Mouse (Mus musculus) cerebellum, adult 2 months (tissue): Measurements from ENCODE around the gene Notum. TPM values are rescaled to one million over a fixed set of nuclear protein-coding genes. Genes with fewer than 3 reads are reported as not detected.

Source experiments
- DNase-seq, 2 experiments: peaks; one replicate each; pipeline ENCODE4 v3.0.0; 2021
- H3K27ac ChIP-seq: fragments of 200-500 bp; 2 replicates; pipeline ENCODE4 v1.5.1; 2012; ENCODE audit warnings: low read length, control low read depth, inconsistent platforms; ENCODE audit not compliant: insufficient read depth
- H3K27me3 ChIP-seq: fragments of 200-500 bp; 2 replicates; pipeline ENCODE4 v1.6.1; 2012; ENCODE audit warnings: inconsistent platforms, mild to moderate bottlenecking, low read length, moderate library complexity; ENCODE audit not compliant: control insufficient read depth, insufficient read depth
- H3K4me1 ChIP-seq: fragments of 200-500 bp; 2 replicates; pipeline ENCODE4 v1.6.1; 2011; ENCODE audit warnings: low read length; ENCODE audit not compliant: control insufficient read depth, insufficient read depth
- H3K4me3 ChIP-seq: fragments of 200-500 bp; replicated peaks from 2 replicates; pipeline ENCODE3; 2011; ENCODE audit warnings: mild to moderate bottlenecking, low read depth, low read length, control low read depth; ENCODE audit not compliant: insufficient read depth
- CTCF ChIP-seq: fragments of 200-500 bp; IDR thresholded peaks from 2 replicates; pipeline ENCODE4 v1.5.1; 2011; ENCODE audit warnings: low read depth, mild to moderate bottlenecking, control low read depth, low read length, moderate library complexity, borderline replicate concordance; ENCODE audit not compliant: insufficient read depth
- POLR2A ChIP-seq: fragments of 200-500 bp; IDR thresholded peaks from 2 replicates; pipeline ENCODE4 v1.6.1; 2011; ENCODE audit warnings: low read length, control low read depth, borderline replicate concordance; ENCODE audit not compliant: insufficient read depth
- WGBS: fragments of 180-500 bp; shearing (Covaris S2); methylation state at CpG from one replicate; pipeline ENCODE4 v1.1.7; 2018; 5-methylcytosine and 5-hydroxymethylcytosine counted together
- polyA plus RNA-seq: library from polyadenylated mRNA; depleted of rRNA; stranded (reverse); fragments of >200 nt; gene quantifications from 2 replicates; pipeline ENCODE4 v1.2.3, GENCODE M21; 2012; rRNA removed

Notum gene
- 5.9 TPM in 2 replicates for polyA plus RNA-seq

- Histone ChIP-seq H3K4me1 (no peaks in the 10 kb centered on the region), H3K27me3 (peaks cover 11% of the 10 kb centered on the region; the same call in 1 of the 2 replicates), H3K4me3 (no peak within 1 kb of the TSS), H3K27ac (no peak within 1 kb of the TSS)
- WGBS: 1% methylated on average over 35 of the region's 35 CpGs
- TF ChIP-seq CTCF (no peak), POLR2A (no peak)
- DNase-seq: no peak
These were observed at the start of gene Notum for GRCm38 (mm10) chr11:120661076-120661460. Notum (minus strand) TSS chr11:120661175.

DNA sequence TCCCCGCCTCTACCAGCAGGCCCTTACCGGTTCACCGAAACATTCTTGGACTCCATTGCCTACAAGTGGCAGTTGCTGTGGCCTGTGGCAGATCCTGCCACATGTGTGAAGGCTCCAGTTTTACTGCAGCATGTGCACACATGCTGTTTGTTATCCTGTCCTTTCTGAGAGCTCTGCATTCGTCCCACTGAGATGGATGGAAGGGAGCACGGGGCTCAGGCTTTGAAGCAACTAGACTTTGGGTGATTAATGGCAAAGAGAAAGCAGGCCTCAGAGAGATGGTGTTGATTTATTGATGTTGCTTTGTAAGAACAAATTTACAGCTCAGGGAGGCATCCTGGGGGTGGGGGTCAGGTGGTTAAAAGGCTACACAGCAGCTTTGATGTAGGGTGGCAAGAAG lies 49.7 kb upstream of the Notum start:
- H3K27ac ChIP-seq: no peak overlapping the region
- peaks cover 12% of the 10 kb centered on the region for H3K4me1 ChIP-seq
- DNase-seq: no peak
- WGBS: 82% methylated on average over 5 of the region's 5 CpGs
- no peak overlapping the region for H3K4me3 ChIP-seq
- H3K27me3 ChIP-seq: no peaks in the 10 kb centered on the region
- TF ChIP-seq CTCF: no peak
- no peak for TF ChIP-seq POLR2A

DNA sequence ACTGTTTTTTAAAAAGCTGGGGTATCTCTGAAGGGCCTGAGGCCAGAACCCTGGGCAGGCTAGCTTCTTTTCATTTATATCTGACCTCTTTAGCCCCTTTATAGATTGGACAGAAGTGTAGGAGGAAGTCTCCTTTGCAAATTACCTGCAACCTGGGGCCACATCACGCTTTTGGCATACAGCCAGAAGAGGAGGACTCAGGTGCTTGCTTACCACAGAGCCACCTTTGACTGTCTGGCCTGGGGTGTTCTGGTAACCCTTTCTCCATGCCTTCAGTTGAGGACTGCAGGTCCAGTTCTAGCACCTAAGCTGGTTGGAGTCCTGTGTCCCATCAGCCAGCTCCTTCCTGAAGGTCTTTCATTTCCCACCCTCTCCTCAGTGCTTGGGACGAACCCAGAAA lies 48.6 kb upstream of the Notum start:
- no peak for DNase-seq
- H3K4me3 ChIP-seq: no peak overlapping the region
- WGBS: 78% methylated on average over 2 of the region's 2 CpGs
- peaks cover 9% of the 10 kb centered on the region; the same call in 1 of the 2 replicates for H3K4me1 ChIP-seq
- TF ChIP-seq POLR2A: no peak
- no peak for TF ChIP-seq CTCF
- H3K27me3 ChIP-seq: no peaks in the 10 kb centered on the region
- H3K27ac ChIP-seq: no peak overlapping the region

DNA sequence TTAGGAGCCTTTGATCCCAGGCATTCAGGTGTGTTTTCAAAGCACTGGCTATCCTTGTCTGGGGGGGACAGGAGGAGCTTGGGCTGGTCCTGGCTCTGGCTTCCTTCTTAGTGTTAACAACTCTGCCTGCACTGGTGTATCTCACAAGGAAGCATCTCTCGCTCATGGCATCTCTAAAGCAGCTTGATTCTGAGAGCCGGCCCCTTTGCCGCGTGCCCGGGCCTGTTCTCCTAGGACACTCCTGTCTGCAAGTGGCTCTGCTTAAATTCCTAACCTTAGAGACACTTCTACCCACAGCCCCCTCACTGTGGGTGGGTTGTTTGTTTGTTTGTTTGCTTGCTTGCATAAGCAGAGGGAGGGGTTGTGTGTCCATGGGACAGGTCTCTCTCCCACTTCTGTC lies 47.0 kb upstream of the Notum start:
- TF ChIP-seq CTCF (no peak), POLR2A (no peak)
- no peak overlapping the region for H3K27ac ChIP-seq
- DNase-seq: no peak
- no peak overlapping the region for H3K4me3 ChIP-seq
- H3K27me3 ChIP-seq: no peaks in the 10 kb centered on the region
- 59% methylated on average over 5 of the region's 5 CpGs for WGBS
- H3K4me1 ChIP-seq: peaks cover 13% of the 10 kb centered on the region

- Histone ChIP-seq H3K27ac (no peak overlapping the region), H3K27me3 (no peaks in the 10 kb centered on the region), H3K4me3 (no peak overlapping the region), H3K4me1 (peaks cover 7% of the 10 kb centered on the region)
- WGBS: 41% methylated on average over 12 of the region's 12 CpGs
- no peak for TF ChIP-seq CTCF
- TF ChIP-seq POLR2A: no peak
- DNase-seq: no peak
These were observed 46.2 kb upstream of the Notum start for GRCm38 (mm10) chr11:120707225-120707624.

GRCm38 (mm10) chr11:120706120-120706519 lies 45.1 kb upstream of the Notum start:
- no peak for TF ChIP-seq CTCF
- no peak for TF ChIP-seq POLR2A
- Histone ChIP-seq H3K4me3 (no peak overlapping the region), H3K27me3 (no peaks in the 10 kb centered on the region), H3K4me1 (peaks cover 7% of the 10 kb centered on the region), H3K27ac (no peak overlapping the region)
- DNase-seq: no peak
- WGBS: 82% methylated on average over 5 of the region's 5 CpGs

DNA sequence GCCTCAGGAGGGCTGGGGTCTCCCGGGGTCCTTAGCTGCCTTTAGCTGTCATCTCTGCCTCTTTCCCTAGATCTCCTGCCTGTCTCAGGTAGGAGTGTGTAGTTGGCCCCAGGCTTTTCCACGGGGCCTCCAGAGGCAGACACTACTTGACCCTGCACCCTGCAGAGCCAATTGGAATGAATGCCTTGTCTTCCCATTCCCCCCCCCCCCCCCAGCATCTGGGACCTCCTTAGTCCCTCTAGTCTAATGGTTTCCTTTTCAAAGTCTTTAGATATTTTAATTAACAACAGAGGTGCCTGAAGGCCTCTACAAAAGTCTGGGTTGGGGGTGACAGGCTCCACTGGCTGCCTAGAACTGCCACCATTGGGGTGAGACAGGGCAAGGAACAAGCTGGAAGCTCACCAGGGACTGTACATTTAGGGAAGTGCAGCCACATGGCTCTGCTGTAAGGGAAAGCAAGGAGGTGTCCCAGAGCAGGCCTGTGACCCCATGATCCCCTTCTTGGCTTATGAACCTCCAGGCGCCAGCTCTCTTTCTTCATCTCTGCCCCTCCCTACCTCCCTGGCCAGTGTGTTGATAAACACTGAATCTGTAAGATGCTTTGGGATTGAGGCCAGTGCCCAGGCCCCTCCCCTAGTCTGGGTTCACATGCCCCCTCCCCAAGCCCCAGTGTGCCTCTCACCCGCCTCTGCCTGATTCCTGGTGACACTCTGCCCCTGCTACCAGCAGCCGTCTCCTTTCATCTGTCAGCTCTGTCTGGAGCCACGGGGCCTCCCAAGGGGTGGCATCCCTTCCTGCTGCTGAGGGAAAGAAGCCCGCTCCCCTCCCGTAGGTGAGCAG lies 43.7 kb upstream of the Notum start:
- Histone ChIP-seq H3K4me3 (no peak overlapping the region), H3K27me3 (no peaks in the 10 kb centered on the region), H3K4me1 (peaks cover 7% of the 10 kb centered on the region), H3K27ac (no peak overlapping the region)
- DNase-seq: no peak
- TF ChIP-seq POLR2A (no peak), CTCF (no peak)
- WGBS: 56% methylated on average over 8 of the region's 8 CpGs
